Comparison of ENCODE assay signal across 8 mouse cellular contexts in genomic region chr2:136720235-136720634, GRCm38 (mm10). TPM values are rescaled to one million over a fixed set of nuclear protein-coding genes. Genes with fewer than 3 reads are reported as not detected.
DNase-seq lines count a peak whose midpoint lies in the region.

No protein-coding gene starts in this region.

- DNase-seq in gastrocnemius, adult 18-20 months (ENCODE audit: low spot score): peak; percentile 13
- DNase-seq in gastrocnemius, postnatal 36 days: no peak
- peak; percentile 10 for DNase-seq in ovary, postnatal 10 days (ENCODE audit: low spot score)
- DNase-seq in ovary, adult 18-20 months (ENCODE audit: low spot score): no peak
- peak; percentile 88 to 92 for DNase-seq in cerebellum, postnatal 25 days
- DNase-seq in kidney, postnatal 36 days: peak; percentile 8 to 67
- peak; percentile 47 for DNase-seq in retina, postnatal 1 day
- no peak for DNase-seq in spleen, postnatal 4 days (ENCODE audit: low spot score in 2 of 2)

- intact Hi-C loops in gastrocnemius, postnatal 36 days (cut with DNase I): no loop called here

RNA-seq across cellular contexts. Expression of gene Snap25, which starts 7.0 kb away (rescaled TPM):
- not detected for total RNA-seq in gastrocnemius, adult 18-20 months (2021)
- not detected for total RNA-seq in gastrocnemius, postnatal 36 days (2021)

Comparison
In these comparisons a context has a peak if more than half of its experiments do, and no peak if none do; other contexts are left out.
1. DNase-seq: peak in gastrocnemius, adult 18-20 months (single experiment), ovary, postnatal 10 days (single experiment), cerebellum, postnatal 25 days (2 of 2), kidney, postnatal 36 days (2 of 2) and retina, postnatal 1 day (single experiment); none in gastrocnemius, postnatal 36 days (0 of 2), ovary, adult 18-20 months (single experiment) and spleen, postnatal 4 days (0 of 2).